Mouse (Mus musculus) intestine, embryonic 14.5 days (tissue): ENCODE results near the gene Pde6d. TPM values are rescaled to one million over a fixed set of nuclear protein-coding genes. Genes with fewer than 3 reads are reported as not detected.
A peak's percentile ranks its signal among the peaks of the same experiment; 100 is the strongest.
"Not testable (repeated sequence)": the region's sequence is repeated elsewhere in the genome, so short reads cannot be mapped to it uniquely, and the experiment has no call there.

Source experiments
- ATAC-seq: fragments of 200-750 bp; cut with Nextera tagmentation; replicated peaks from 2 replicates; pipeline ENCODE4 v1.8.0; 2017; ENCODE audit warnings: low read depth, moderate number of reproducible peaks, moderate TSS enrichment, moderate library complexity; ENCODE audit not compliant: low FRiP score, low TSS enrichment
- DNase-seq: peaks from one replicate; pipeline ENCODE4 v3.0.0-alpha.2; 2018; ENCODE audit warnings: low spot score
- H3K27ac ChIP-seq: fragments of 300-500 bp; sonication (generic); 2 replicates; pipeline ENCODE4 v1.5.1; 2014; ENCODE audit warnings: low read depth, mild to moderate bottlenecking, control low read depth
- H3K27me3 ChIP-seq: fragments of 300-500 bp; sonication (generic); replicated peaks from 2 replicates; pipeline ENCODE4 v1.6.1; 2014; ENCODE audit warnings: low read length, control low read depth; ENCODE audit not compliant: control insufficient read depth, insufficient read depth
- H3K36me3 ChIP-seq: fragments of 300-500 bp; sonication (generic); 2 replicates; pipeline ENCODE4 v1.6.1; 2014; ENCODE audit warnings: low read length, control low read depth; ENCODE audit not compliant: control insufficient read depth, insufficient read depth
- H3K4me1 ChIP-seq: fragments of 300-500 bp; sonication (generic); replicated peaks from 2 replicates; pipeline ENCODE4 v1.6.1; 2014; ENCODE audit warnings: low read length, control low read depth, mixed read lengths; ENCODE audit not compliant: control insufficient read depth, insufficient read depth
- H3K4me2 ChIP-seq: fragments of 300-500 bp; sonication (generic); 2 replicates; pipeline ENCODE4 v1.6.1; 2014; ENCODE audit warnings: low read length
- H3K4me3 ChIP-seq: fragments of 300-500 bp; sonication (generic); 2 replicates; pipeline ENCODE4 v1.5.1; 2014; ENCODE audit warnings: low read depth, low read length, control low read depth, mixed read lengths
- H3K9ac ChIP-seq: fragments of 300-500 bp; sonication (generic); 2 replicates; pipeline ENCODE4 v1.6.1; 2014; ENCODE audit warnings: mild to moderate bottlenecking, low read length
- H3K9me3 ChIP-seq: fragments of 300-500 bp; sonication (generic); 2 replicates; pipeline ENCODE4 v1.6.1; 2016; ENCODE audit warnings: low read length, control low read depth; ENCODE audit not compliant: control insufficient read depth
- WGBS: fragments of 180-500 bp; shearing (Covaris S2); extraction: QIAGEN DNeasy Blood & Tissue Kit; methylation state at CpG from one replicate; pipeline ENCODE4 v1.1.7; 2014; 5-methylcytosine and 5-hydroxymethylcytosine counted together
- polyA plus RNA-seq: library from polyadenylated mRNA; unstranded; fragments of >200 nt; fragmentation: Nextera tagmentation; extraction: Ambion mirVana; gene quantifications from 2 replicates; pipeline ENCODE4 v1.2.1, GENCODE M21; 2014

Gene Pde6d
- polyA plus RNA-seq, 1 experiment from 2014 or later: 46.0 TPM

DNA sequence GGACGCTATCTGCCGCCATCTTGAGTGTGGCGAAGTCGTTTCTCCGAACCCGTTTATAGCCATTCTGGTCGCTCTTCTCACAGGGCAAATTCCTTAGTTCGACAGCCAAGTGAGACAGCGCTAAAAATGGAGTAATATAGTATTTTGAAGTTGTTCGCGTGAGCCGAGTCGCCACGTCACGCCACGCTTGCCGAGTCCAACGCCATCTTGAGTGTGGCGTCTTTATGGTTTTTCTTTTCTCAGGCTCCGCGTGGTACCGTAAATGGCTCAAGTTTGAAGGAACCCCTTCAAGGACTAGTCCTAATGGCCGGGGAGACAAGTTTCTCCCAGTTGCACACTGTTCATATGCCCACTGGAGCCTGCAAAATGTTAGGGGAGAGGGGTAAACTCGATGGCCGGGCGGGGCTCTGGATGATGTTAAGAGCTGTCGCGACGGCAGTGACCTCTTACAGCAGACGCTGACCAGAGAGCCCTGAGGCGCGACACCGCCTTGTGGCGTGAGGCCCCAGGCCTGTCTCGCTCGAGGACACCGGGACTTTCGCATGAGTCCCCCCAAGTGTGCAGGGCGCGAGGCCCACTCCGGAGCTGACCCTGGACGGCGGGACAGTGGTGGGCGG, 56.8 kb downstream of the Pde6d start:
- H3K9ac ChIP-seq: peak overlapping the region; percentile 100
- H3K4me1 ChIP-seq: peaks cover 17% of the 10 kb centered on the region
- WGBS: under 1% methylated on average over 44 of the region's 44 CpGs
- peak overlapping the region; percentile 98 for H3K4me2 ChIP-seq
- H3K9me3 ChIP-seq: no peaks in the 10 kb centered on the region
- no peaks in the 10 kb centered on the region for H3K27me3 ChIP-seq
- H3K36me3 ChIP-seq: peaks cover 14% of the 10 kb centered on the region
- ATAC-seq: peak; percentile 25
- peak overlapping the region; percentile 100 for H3K4me3 ChIP-seq
- H3K27ac ChIP-seq: peak overlapping the region; percentile 100
- peak; percentile 91 for DNase-seq

DNA sequence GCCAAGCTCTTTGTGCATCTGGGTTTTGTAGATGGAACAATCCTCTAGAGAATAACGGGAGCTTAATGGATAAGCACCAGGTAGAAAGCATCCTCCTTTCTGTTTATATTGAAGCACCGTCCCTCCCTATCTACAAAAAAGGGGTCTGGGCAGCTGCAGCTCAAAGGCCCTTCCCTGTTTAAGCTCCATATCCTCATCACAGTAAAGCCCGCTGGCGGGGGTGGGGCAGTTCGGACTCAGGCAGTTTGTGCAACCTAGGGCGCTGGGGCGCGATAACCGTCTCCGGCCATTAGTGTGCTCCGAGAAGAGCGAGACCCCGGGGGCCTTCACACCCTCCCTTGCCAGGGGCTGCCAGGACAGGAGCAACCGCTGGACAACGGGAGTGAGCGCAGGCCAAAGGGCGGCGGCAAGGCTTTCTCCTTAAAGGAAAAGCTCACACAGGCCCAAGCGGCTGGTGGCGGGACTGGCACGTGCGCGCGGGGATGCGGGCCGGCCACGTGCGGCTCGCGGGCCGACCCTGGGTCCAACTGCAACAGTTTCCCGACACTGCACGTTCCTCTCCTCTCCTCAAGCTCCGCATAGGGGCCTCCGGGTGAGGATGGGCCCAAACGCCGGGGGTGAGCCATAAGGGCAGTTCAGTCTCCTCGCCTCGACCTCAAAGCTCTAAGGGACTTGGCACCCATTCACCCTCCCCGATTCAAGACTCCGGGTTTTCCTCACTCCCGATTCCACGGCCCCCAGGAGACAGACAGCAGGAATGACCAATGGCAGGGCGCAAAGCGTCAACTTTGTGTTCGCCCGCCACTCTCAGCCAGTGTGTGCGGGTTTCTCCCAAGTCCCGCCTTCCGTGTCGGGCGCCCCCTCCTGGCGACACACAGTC, 57.6 kb downstream of the Pde6d start:
- Histone ChIP-seq H3K9ac (peak overlapping the region; percentile 100), H3K27ac (peak overlapping the region; percentile 100), H3K27me3 (no peaks in the 10 kb centered on the region), H3K4me2 (peak overlapping the region; percentile 98), H3K4me1 (peaks cover 16% of the 10 kb centered on the region), H3K36me3 (peaks cover 13% of the 10 kb centered on the region), H3K9me3 (no peaks in the 10 kb centered on the region), H3K4me3 (peak overlapping the region; percentile 100)
- WGBS: 1% methylated on average over 53 of the region's 53 CpGs
- DNase-seq (peak; percentile 100), ATAC-seq (peak; percentile 75)

DNA sequence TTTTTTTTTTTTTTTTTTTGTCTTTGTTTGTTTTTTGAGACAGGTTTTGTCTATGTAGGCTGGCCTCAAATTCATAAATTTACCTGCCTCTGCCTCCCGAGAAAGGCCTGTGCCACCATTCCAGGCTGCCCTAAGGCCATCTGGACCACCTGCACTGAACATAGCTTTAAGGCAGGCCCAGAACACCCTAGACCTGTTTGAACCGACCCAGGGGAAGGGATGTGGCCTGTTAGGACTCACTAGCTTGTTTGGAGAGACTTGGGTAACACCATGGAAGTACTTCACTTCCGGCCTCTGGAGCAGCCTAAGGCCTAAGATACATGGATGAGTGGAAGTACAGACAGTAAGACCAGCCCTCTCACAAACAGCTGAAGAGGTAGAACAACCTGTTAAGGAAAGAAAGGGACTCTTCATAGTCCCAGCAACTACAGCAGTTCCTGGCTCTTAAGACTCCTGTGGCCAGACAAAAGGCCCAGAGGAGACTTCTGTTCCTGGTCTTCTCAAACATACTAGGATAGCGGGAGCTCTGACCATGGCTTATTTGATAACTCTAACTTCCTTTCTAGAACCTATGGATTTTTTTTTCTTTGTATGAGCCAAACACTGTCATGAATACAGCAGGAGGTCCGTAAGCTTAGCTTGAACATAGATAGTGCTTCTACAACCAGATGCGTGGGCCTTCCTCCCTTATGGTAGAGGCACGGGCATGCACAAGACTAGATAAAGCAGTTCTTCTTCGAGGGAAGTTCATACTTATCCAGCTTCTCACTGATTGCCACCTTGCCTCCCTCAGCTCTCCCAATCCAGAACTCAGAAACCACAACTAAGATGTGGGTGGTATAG, 58.4 kb downstream of the Pde6d start:
- DNase-seq (no peak), ATAC-seq (no peak)
- 79% methylated on average over 8 of the region's 8 CpGs for WGBS
- H3K9ac ChIP-seq: peak overlapping the region; percentile 100
- peaks cover 9% of the 10 kb centered on the region; the same call in 1 of the 2 replicates for H3K4me1 ChIP-seq
- no peaks in the 10 kb centered on the region for H3K9me3 ChIP-seq
- no peak overlapping the region for H3K4me3 ChIP-seq
- H3K27ac ChIP-seq: peak overlapping the region; percentile 100
- peaks cover 5% of the 10 kb centered on the region for H3K36me3 ChIP-seq
- H3K4me2 ChIP-seq: peak overlapping the region; percentile 98
- H3K27me3 ChIP-seq: no peaks in the 10 kb centered on the region

DNA sequence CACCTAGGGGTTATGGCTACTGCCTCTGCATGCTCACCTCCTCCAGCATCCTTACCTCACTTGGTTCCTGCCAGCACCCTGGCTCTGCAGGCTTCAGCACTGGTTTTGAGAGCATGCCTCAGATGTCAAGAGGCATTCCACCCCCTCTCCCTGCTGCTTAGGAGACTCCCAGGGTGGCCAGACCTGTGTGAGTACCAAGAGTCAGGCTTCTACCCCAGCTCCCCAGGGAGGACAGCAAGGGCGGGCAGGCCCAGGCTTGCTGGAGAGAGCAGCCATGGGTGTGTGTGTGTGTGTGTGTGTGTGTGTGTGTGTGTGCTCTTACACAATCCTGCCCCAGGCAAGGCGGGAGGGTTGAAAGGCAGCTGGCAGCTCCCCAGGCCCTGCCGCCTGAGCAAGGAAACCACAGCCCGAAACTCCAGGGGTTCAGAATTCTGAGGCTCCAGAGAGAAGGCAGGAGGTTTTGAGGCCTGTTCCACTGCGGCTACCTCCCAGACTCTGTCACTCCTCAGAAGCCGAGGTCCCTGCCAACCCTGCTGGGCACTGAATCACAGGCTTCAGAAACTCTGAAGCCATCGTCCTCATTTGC, 60.0 kb downstream of the Pde6d start:
- Histone ChIP-seq H3K27ac (no peak overlapping the region), H3K4me3 (no peak overlapping the region), H3K4me1 (peaks cover 9% of the 10 kb centered on the region; the same call in 1 of the 2 replicates), H3K9ac (no peak overlapping the region), H3K9me3 (no peaks in the 10 kb centered on the region), H3K4me2 (no peak overlapping the region), H3K36me3 (no peaks in the 10 kb centered on the region), H3K27me3 (no peaks in the 10 kb centered on the region)
- ATAC-seq (no peak), DNase-seq (no peak)
- 63% methylated on average over 7 of the region's 7 CpGs for WGBS

DNA sequence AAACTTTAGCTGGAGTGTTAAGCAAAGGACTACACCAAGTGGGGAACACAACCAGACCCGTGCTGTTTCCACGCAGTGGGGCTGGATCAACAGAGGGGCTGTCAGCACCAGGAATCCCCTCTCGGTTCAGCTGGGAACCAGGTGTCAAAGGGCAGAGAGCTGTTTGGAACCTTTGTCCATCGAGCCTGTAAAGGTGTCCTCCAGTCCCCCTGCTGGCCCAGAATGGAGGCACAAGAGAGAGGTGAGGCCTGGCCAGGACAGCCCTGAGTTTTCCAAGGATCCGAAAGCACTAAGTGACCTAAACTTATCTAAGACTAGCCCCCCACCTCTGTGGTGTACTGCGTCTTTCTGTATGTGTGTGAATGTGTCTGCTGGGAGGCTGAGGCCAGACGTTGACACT, 62.1 kb downstream of the Pde6d start:
- Histone ChIP-seq H3K4me1 (peaks cover 9% of the 10 kb centered on the region; the same call in 1 of the 2 replicates), H3K27ac (no peak overlapping the region), H3K9me3 (no peaks in the 10 kb centered on the region), H3K4me3 (no peak overlapping the region), H3K4me2 (no peak overlapping the region), H3K36me3 (no peaks in the 10 kb centered on the region), H3K9ac (no peak overlapping the region), H3K27me3 (no peaks in the 10 kb centered on the region)
- 34% methylated on average over 7 of the region's 7 CpGs for WGBS
- DNase-seq: no peak
- no peak for ATAC-seq

DNA sequence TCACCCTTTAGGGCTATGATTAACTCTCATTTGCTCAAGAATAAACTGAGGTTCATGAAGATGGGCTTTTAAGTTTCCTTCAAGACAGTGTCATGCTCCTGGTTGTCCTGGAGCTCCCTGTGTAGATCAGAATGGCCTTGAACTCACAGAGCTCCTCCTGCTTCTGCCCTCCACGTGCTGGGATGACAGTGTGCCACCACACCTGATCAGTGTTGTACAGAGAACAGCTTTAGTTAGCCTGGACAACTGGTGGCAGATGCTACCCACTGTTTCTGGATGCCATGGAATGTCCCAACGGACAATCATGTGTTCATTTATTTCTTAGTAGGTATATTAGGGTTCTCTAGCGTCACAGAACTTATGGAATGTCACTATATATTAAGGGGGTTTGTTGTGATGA, 65.4 kb downstream of the Pde6d start:
- no peak for ATAC-seq
- 67% methylated on average over 3 of the region's 3 CpGs for WGBS
- no peak for DNase-seq
- no peaks in the 10 kb centered on the region for H3K9me3 ChIP-seq
- H3K27ac ChIP-seq: no peak overlapping the region
- H3K9ac ChIP-seq: no peak overlapping the region
- no peaks in the 10 kb centered on the region for H3K36me3 ChIP-seq
- no peaks in the 10 kb centered on the region for H3K27me3 ChIP-seq
- no peaks in the 10 kb centered on the region for H3K4me1 ChIP-seq
- no peak overlapping the region for H3K4me2 ChIP-seq
- no peak overlapping the region for H3K4me3 ChIP-seq

DNA sequence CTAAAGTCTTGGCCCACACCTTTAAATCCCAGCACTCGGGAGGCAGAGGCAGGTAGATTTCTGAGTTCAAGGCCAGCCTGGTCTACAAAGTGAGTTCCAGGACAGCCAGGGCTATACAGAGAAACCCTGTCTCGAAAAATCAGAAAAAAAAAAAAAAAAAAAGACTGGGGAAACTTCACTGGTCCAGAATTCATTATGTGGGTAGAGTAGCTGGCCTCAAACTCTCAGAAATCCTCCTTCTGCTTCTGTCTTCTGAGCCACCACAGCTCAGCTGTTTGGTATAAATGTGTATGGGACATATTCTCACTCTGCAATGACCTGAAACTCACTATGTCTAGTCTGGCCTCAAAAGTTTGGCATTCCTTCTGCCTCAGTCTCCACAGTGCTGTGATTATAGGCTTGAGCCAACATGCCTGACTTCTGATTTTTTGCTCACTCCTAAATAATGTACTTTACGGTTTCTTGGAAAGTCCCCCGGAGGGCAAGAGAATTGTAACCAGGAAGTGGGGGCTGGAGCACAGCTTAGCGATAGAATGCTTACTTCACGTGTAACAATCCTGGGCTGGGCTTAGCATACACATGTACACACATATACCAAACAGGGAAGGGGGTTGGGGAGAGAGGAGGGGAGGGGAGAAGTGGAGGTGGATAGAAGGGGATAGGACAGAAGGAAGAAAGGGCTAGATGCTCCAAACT, 66.6 kb downstream of the Pde6d start:
- no peak overlapping the region for H3K4me2 ChIP-seq
- 55% methylated on average over 6 of the region's 6 CpGs for WGBS
- no peaks in the 10 kb centered on the region for H3K9me3 ChIP-seq
- H3K36me3 ChIP-seq: no peaks in the 10 kb centered on the region
- no peaks in the 10 kb centered on the region for H3K27me3 ChIP-seq
- H3K4me3 ChIP-seq: no peak overlapping the region
- no peak for ATAC-seq
- no peak overlapping the region for H3K9ac ChIP-seq
- H3K4me1 ChIP-seq: no peaks in the 10 kb centered on the region
- no peak for DNase-seq
- H3K27ac ChIP-seq: no peak overlapping the region

DNA sequence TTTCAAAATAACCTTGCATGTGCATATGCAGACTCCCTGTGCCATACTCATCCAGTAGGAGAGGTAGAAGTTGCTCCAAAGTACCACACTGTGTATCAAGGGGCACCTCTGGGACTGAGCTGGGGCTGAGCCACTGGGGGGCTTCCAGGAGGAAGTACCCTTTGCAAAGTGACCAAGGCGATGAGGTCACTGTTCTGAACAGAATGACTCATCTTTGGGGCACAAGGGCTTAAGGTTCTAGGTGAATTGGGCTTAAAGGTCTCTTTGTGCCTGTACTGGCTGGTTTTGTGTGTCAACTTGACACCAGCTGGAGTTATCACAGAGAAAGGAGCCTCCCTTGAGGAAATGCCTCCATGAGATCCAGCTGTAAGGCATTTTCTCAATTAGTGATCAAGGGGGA, 69.4 kb downstream of the Pde6d start:
- not testable (repeated sequence) for H3K9me3 ChIP-seq, H3K36me3 ChIP-seq, H3K27me3 ChIP-seq, ATAC-seq, H3K4me1 ChIP-seq, H3K4me3 ChIP-seq, H3K9ac ChIP-seq, H3K4me2 ChIP-seq, H3K27ac ChIP-seq, DNase-seq
- 100% methylated on average over 1 of the region's 1 CpGs for WGBS
